Mouse (Mus musculus) hindbrain, embryonic 11.5 days (tissue): Measurements from ENCODE around the gene Olfr620. TPM values are rescaled to one million over a fixed set of nuclear protein-coding genes. Genes with fewer than 3 reads are reported as not detected.

Source experiments
- ATAC-seq: fragments of 200-750 bp; cut with Nextera tagmentation; 2 replicates; pipeline ENCODE4 v1.8.0; 2017; ENCODE audit warnings: mild to moderate bottlenecking, moderate TSS enrichment, moderate library complexity; ENCODE audit not compliant: low FRiP score
- DNase-seq: peaks from one replicate; pipeline ENCODE4 v3.0.0-alpha.2; 2015; ENCODE audit warnings: low spot score
- H3K27ac ChIP-seq: fragments of 300-500 bp; sonication (generic); 2 replicates; pipeline ENCODE4 v1.5.1; 2014; ENCODE audit warnings: mild to moderate bottlenecking, low read depth, low read length
- H3K27me3 ChIP-seq: fragments of 300-500 bp; sonication (generic); 2 replicates; pipeline ENCODE4 v1.6.1; 2014; ENCODE audit warnings: mild to moderate bottlenecking, low read length, moderate library complexity, mixed read lengths; ENCODE audit not compliant: control insufficient read depth, insufficient read depth
- H3K36me3 ChIP-seq: fragments of 300-500 bp; sonication (generic); 2 replicates; pipeline ENCODE4 v1.6.1; 2014; ENCODE audit warnings: mild to moderate bottlenecking, low read length, moderate library complexity, mixed read lengths; ENCODE audit not compliant: control insufficient read depth, insufficient read depth
- H3K4me1 ChIP-seq: fragments of 300-500 bp; sonication (generic); replicated peaks from 2 replicates; pipeline ENCODE4 v1.6.1; 2014; ENCODE audit warnings: low read length, mixed read lengths; ENCODE audit not compliant: control insufficient read depth, insufficient read depth
- H3K4me2 ChIP-seq: fragments of 300-500 bp; sonication (generic); replicated peaks from 2 replicates; pipeline ENCODE4 v1.6.1; 2014; ENCODE audit warnings: mild to moderate bottlenecking, low read depth, low read length
- H3K4me3 ChIP-seq: fragments of 300-500 bp; sonication (generic); 2 replicates; pipeline ENCODE4 v1.5.1; 2014; ENCODE audit warnings: low read depth, low read length
- H3K9ac ChIP-seq: fragments of 300-500 bp; sonication (generic); 2 replicates; pipeline ENCODE4 v1.6.1; 2014; ENCODE audit warnings: low read depth, low read length
- H3K9me3 ChIP-seq: fragments of 300-500 bp; sonication (generic); 2 replicates; pipeline ENCODE4 v1.6.1; 2016; ENCODE audit warnings: low read length; ENCODE audit not compliant: control insufficient read depth
- WGBS: fragments of 180-500 bp; shearing (Covaris S2); extraction: QIAGEN DNeasy Blood & Tissue Kit; methylation state at CpG from one replicate; pipeline ENCODE4 v1.1.7; 2014; 5-methylcytosine and 5-hydroxymethylcytosine counted together
- polyA plus RNA-seq: library from polyadenylated mRNA; unstranded; fragments of >200 nt; fragmentation: Nextera tagmentation; extraction: Ambion mirVana; gene quantifications from 2 replicates; pipeline ENCODE4 v1.2.1, GENCODE M21; 2014

Gene Olfr620
- polyA plus RNA-seq, 1 experiment from 2014 or later, result not detected

DNA sequence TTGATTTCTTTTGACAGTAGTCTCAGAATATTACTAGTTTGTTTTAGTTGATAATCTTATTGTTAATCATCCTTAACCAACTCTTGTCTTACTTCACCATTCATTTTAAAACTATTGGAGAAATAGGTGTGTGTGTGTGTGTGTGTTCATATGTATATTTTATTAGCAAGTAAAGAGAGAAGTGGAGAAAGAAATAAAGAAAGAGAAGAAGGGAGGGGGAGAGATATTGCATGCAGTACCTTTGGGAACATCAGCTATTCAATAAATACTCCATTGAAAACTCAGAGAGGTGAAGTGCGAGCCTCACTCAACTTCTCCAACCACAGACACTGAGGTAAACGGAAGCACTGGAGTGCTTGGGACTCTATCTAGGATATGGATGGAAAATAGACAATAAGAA lies 56.6 kb downstream of the Olfr620 start, which contains the start of gene Olfr615:
Gene Olfr615 (plus strand): TSS at position 301 of the 400 bp plus-strand sequence.
- WGBS, result 87% methylated on average over 2 of the region's 2 CpGs
- Histone ChIP-seq H3K9ac (no peak within 1 kb of the TSS), H3K4me1 (no peaks in the 10 kb centered on the region), H3K27ac (no peak within 1 kb of the TSS), H3K4me2 (no peak within 1 kb of the TSS), H3K9me3 (no peaks in the 10 kb centered on the region), H3K4me3 (no peak within 1 kb of the TSS), H3K27me3 (no peaks in the 10 kb centered on the region), H3K36me3 (no peaks in the 10 kb centered on the region)
- ATAC-seq, result no peak
- DNase-seq, result no peak

Other genes with a start within 250 kb of the Olfr620 start
- gene Olfr601, start 249.9 kb downstream of the Olfr620 start, polyA plus RNA-seq, result not detected in 2 replicates
- gene Olfr603, start 226.4 kb downstream of the Olfr620 start, polyA plus RNA-seq, result not detected in 2 replicates
- gene Usp17lc, start 197.5 kb downstream of the Olfr620 start, polyA plus RNA-seq, result not detected in 2 replicates
- gene Olfr605, start 167.1 kb downstream of the Olfr620 start, polyA plus RNA-seq, result not detected in 2 replicates
- gene Olfr606, start 163.5 kb downstream of the Olfr620 start, polyA plus RNA-seq, result not detected in 2 replicates
- gene Olfr607, start 148.4 kb downstream of the Olfr620 start, polyA plus RNA-seq, result not detected in 2 replicates
- gene Olfr608, start 142.7 kb downstream of the Olfr620 start, polyA plus RNA-seq, result not detected in 2 replicates
- not detected in 2 replicates for gene Olfr609, start 114.5 kb downstream of the Olfr620 start, polyA plus RNA-seq
- gene Olfr610, start 100.4 kb downstream of the Olfr620 start, polyA plus RNA-seq, result not detected in 2 replicates
- gene Olfr611, start 91.7 kb downstream of the Olfr620 start, polyA plus RNA-seq, result not detected in 2 replicates
- gene Olfr612, start 69.8 kb downstream of the Olfr620 start, polyA plus RNA-seq, result not detected in 2 replicates
- gene Olfr613, start 64.5 kb downstream of the Olfr620 start, polyA plus RNA-seq, result not detected in 2 replicates
- gene Olfr615, start 56.5 kb downstream of the Olfr620 start, polyA plus RNA-seq, result not detected in 2 replicates
- not detected in 2 replicates for gene Olfr616, start 43.4 kb downstream of the Olfr620 start, polyA plus RNA-seq
- gene Olfr617, start 39.5 kb downstream of the Olfr620 start, polyA plus RNA-seq, result 0.29 TPM in 1 of 2 replicates, not detected in the other
- 0.09 TPM in 1 of 2 replicates, not detected in the other for gene Olfr618, start 22.4 kb downstream of the Olfr620 start, polyA plus RNA-seq
- gene Olfr619, start 12.0 kb downstream of the Olfr620 start, polyA plus RNA-seq, result not detected in 2 replicates
- not detected in 2 replicates for gene Olfr622, start 30.2 kb upstream of the Olfr620 start, polyA plus RNA-seq
- not detected in 2 replicates for gene Olfr623, start 51.2 kb upstream of the Olfr620 start, polyA plus RNA-seq
- gene Olfr624, start 58.7 kb upstream of the Olfr620 start, polyA plus RNA-seq, result 0.03 and 0.04 TPM in 2 replicates
- gene Olfr625-ps1, start 70.2 kb upstream of the Olfr620 start, polyA plus RNA-seq, result not detected in 2 replicates
- not detected in 2 replicates for gene Olfr243, start 102.1 kb upstream of the Olfr620 start, polyA plus RNA-seq
- not detected in 2 replicates for gene Olfr628, start 117.8 kb upstream of the Olfr620 start, polyA plus RNA-seq
- not detected in 2 replicates for gene Olfr629, start 132.4 kb upstream of the Olfr620 start, polyA plus RNA-seq
- not detected in 2 replicates for gene Olfr630, start 144.8 kb upstream of the Olfr620 start, polyA plus RNA-seq
- not detected in 2 replicates for gene Olfr69, start 159.1 kb upstream of the Olfr620 start, polyA plus RNA-seq
- not detected in 2 replicates for gene Olfr68, start 167.2 kb upstream of the Olfr620 start, polyA plus RNA-seq
- gene Olfr67, start 179.3 kb upstream of the Olfr620 start, polyA plus RNA-seq, result not detected in 2 replicates
- gene Hbb-bt, start 201.5 kb upstream of the Olfr620 start, polyA plus RNA-seq, result 658 and 732 TPM in 2 replicates
- gene Hbb-bs, start 215.6 kb upstream of the Olfr620 start, polyA plus RNA-seq, result 266 and 269 TPM in 2 replicates
- not detected in 2 replicates for gene Hbb-bh2, start 228.0 kb upstream of the Olfr620 start, polyA plus RNA-seq
- gene Hbb-bh1, start 230.6 kb upstream of the Olfr620 start, polyA plus RNA-seq, result 2,447 and 2,531 TPM in 2 replicates
- 10,698 and 10,834 TPM in 2 replicates for gene Hbb-y, start 240.7 kb upstream of the Olfr620 start, polyA plus RNA-seq